Mouse (Mus musculus) left cerebral cortex, postnatal 10 days (tissue): ENCODE data around the gene Mpi. TPM values are rescaled to one million over a fixed set of nuclear protein-coding genes. Genes with fewer than 3 reads are reported as not detected.
A peak's percentile ranks its signal among the peaks of the same experiment; 100 is the strongest.

Source experiments
- DNase-seq, 2 experiments: peaks; one replicate each; pipeline ENCODE4 v3.0.0; 2021 to 2022; ENCODE audit warnings: low spot score in 2 of 2, mixed read lengths in 1 of 2; ENCODE audit errors: extremely low spot score in 1 of 2
- intact Hi-C: fragments of 180-260 bp; cut with DNase I; formaldehyde crosslinking; loops from one replicate; pipeline ENCODE4 v1.15.1; 2025
- total RNA-seq, 2 experiments: library from RNA; stranded (reverse); gene quantifications; 2 replicates each; pipeline ENCODE4 v1.2.3; 2021

Gene Mpi
- total RNA-seq, 2 experiments from 2014 or later = 79.5 to 81.1 TPM

- intact Hi-C loops = no loop called here
- peak in 1 of 2 experiments; percentile 35 for DNase-seq
These were observed 49.5 kb downstream of the Mpi start for GRCm38 (mm10) chr9:57502911-57503621.

- peak; percentile 34 to 54 for DNase-seq
- intact Hi-C loops = no loop called here
These were observed 50.7 kb downstream of the Mpi start for GRCm38 (mm10) chr9:57501861-57502260.

GRCm38 (mm10) chr9:57501452-57501851 is 51.1 kb downstream of the Mpi start:
- intact Hi-C loops = no loop called here
- peak; percentile 40 to 54 for DNase-seq

- intact Hi-C loops = no loop called here
- no peak for DNase-seq
These were observed 54.0 kb downstream of the Mpi start for GRCm38 (mm10) chr9:57498536-57498935.

GRCm38 (mm10) chr9:57497236-57497635 is 55.3 kb downstream of the Mpi start:
- DNase-seq = no peak
- intact Hi-C loops = no loop called here

GRCm38 (mm10) chr9:57494970-57495369 is 57.6 kb downstream of the Mpi start:
- no peak for DNase-seq
- intact Hi-C loops = no loop called here

Other genes starting within 250 kb of the Mpi start
- 10 to 100 TPM; 11.7 to 13.0 TPM for gene Ppcdc, start 112.6 kb downstream of the Mpi start, total RNA-seq
- 100 to 1,000 TPM; 387 to 389 TPM for gene Scamp5, start 84.7 kb downstream of the Mpi start, total RNA-seq
- gene Rpp25, start 48.7 kb downstream of the Mpi start, total RNA-seq = 10 to 100 TPM; 14.1 to 14.8 TPM
- 100 to 1,000 TPM; 501 to 523 TPM for gene Cox5a, start 31.5 kb downstream of the Mpi start, total RNA-seq
- gene Fam219b, start 15.2 kb downstream of the Mpi start, total RNA-seq = 10 to 100 TPM; 21.5 to 24.7 TPM
- 10 to 100 TPM; 25.7 to 29.9 TPM for gene Scamp2, start 8.2 kb upstream of the Mpi start, total RNA-seq
- gene Ulk3, start 36.7 kb upstream of the Mpi start, total RNA-seq = 10 to 100 TPM; 33.5 to 38.8 TPM
- 10 to 100 TPM; 15.6 to 17.8 TPM for gene Cplx3, start 53.5 kb upstream of the Mpi start, total RNA-seq
- not detected for gene Lman1l, start 68.0 kb upstream of the Mpi start, total RNA-seq
- gene Csk, start 100.9 kb upstream of the Mpi start, total RNA-seq = 10 to 100 TPM; 64.6 to 66.3 TPM
- not detected for gene Cyp1a2, start 130.9 kb upstream of the Mpi start, total RNA-seq
- under 1 TPM; 0.41 to 0.43 TPM for gene Cyp1a1, start 135.2 kb upstream of the Mpi start, total RNA-seq
- 10 to 100 TPM; 15.2 to 17.6 TPM for gene Edc3, start 155.8 kb upstream of the Mpi start, total RNA-seq
- gene Clk3, start 213.1 kb upstream of the Mpi start, total RNA-seq = 10 to 100 TPM; 69.6 to 88.0 TPM